Mouse (Mus musculus): ENCODE data around the gene Cd164l2.

Cd164l2 gene

GRCm38 (mm10) chr4:133223875-133224274 is 11.9 kb downstream of the Cd164l2 start:
- no peak for DNase-seq

GRCm38 (mm10) chr4:133226073-133226472 is 14.1 kb downstream of the Cd164l2 start:
- DNase-seq, result peak; percentile 68

- DNase-seq, result no peak
These were observed 15.7 kb downstream of the Cd164l2 start for GRCm38 (mm10) chr4:133227636-133228035.

GRCm38 (mm10) chr4:133229582-133229981 is 17.7 kb downstream of the Cd164l2 start:
- DNase-seq, result no peak

- DNase-seq, result peak; percentile 83
These were observed 21.5 kb downstream of the Cd164l2 start for GRCm38 (mm10) chr4:133233285-133233976.

GRCm38 (mm10) chr4:133234771-133235170 is 22.8 kb downstream of the Cd164l2 start:
- no peak for DNase-seq

GRCm38 (mm10) chr4:133235415-133235814 is 23.5 kb downstream of the Cd164l2 start:
- no peak for DNase-seq

- peak; percentile 30 for DNase-seq
These were observed 26.0 kb downstream of the Cd164l2 start for GRCm38 (mm10) chr4:133237911-133238310.

GRCm38 (mm10) chr4:133240490-133240921 is 28.6 kb downstream of the Cd164l2 start, which contains the start of gene Map3k6:
TSS of gene Map3k6 (plus strand) at chr4:133240818.
- peak; percentile 96 for DNase-seq

- DNase-seq, result peak; percentile 95
These were observed 29.3 kb downstream of the Cd164l2 start for GRCm38 (mm10) chr4:133240934-133241908.

- no peak for DNase-seq
These were observed 30.0 kb downstream of the Cd164l2 start for GRCm38 (mm10) chr4:133241910-133242309.

- no peak for DNase-seq
These were observed 30.8 kb downstream of the Cd164l2 start for GRCm38 (mm10) chr4:133242710-133243109.

- peak; percentile 58 for DNase-seq
These were observed 31.6 kb downstream of the Cd164l2 start for GRCm38 (mm10) chr4:133243538-133243937.

- no peak for DNase-seq
These were observed 32.4 kb downstream of the Cd164l2 start for GRCm38 (mm10) chr4:133244289-133244688.

- peak; percentile 73 for DNase-seq
These were observed 35.1 kb downstream of the Cd164l2 start for GRCm38 (mm10) chr4:133247072-133247471.

GRCm38 (mm10) chr4:133247806-133248449 is 36.0 kb downstream of the Cd164l2 start:
- no peak for DNase-seq

- DNase-seq, result peak; percentile 89
These were observed 38.7 kb downstream of the Cd164l2 start for GRCm38 (mm10) chr4:133250609-133251008.

- DNase-seq, result no peak
These were observed 39.3 kb downstream of the Cd164l2 start for GRCm38 (mm10) chr4:133251214-133251613.

- DNase-seq, result no peak
These were observed 40.2 kb downstream of the Cd164l2 start for GRCm38 (mm10) chr4:133252089-133252488.

GRCm38 (mm10) chr4:133253412-133253811 is 41.5 kb downstream of the Cd164l2 start:
- no peak for DNase-seq

- DNase-seq, result no peak
These were observed 43.5 kb downstream of the Cd164l2 start for GRCm38 (mm10) chr4:133255392-133255791.

- no peak for DNase-seq
These were observed 44.9 kb downstream of the Cd164l2 start for GRCm38 (mm10) chr4:133256820-133257219.

GRCm38 (mm10) chr4:133257230-133257629 is 45.3 kb downstream of the Cd164l2 start:
- DNase-seq, result peak; percentile 51

Data from lung, postnatal 36 days (tissue).